Mouse (Mus musculus): ENCODE measurements at regions not wholly inside any gene's neighbourhood (a gene's known extent, or its start where the extent isn't known, plus 50 kb on each side); places are given as distances from the start of the nearest gene placed in this dataset.
"Not testable (repeated sequence)": the region's sequence is repeated elsewhere in the genome, so short reads cannot be mapped to it uniquely, and the experiment has no call there.

DNA sequence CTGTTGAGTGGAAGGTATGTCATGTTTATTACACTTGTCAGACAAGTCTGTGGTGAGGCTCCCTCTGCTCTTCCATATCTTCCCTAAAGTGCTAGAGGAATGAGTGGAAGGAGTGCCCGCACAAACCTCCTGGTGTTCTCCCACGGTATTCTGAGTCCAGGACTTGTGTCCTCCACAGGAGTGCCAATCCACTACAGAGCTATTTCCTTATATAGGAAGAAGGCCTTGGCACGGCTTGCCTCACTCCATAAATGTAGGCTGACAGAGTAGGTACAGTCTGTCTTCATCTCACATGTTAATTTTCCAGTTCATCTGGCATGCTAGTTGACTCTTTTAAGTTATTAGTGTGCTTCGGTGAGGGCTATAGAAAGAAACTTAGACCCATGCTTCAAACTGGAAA is 123.4 kb upstream of the Arhgap20 start:
- H3K36me3 ChIP-seq (replicated peaks): no peaks in the 10 kb centered on the region
- no peak for ATAC-seq (ENCODE audit: low FRiP score)
- H3K27me3 ChIP-seq: no peaks in the 10 kb centered on the region
- H3K4me1 ChIP-seq: no peaks in the 10 kb centered on the region
- no peak overlapping the region for H3K9ac ChIP-seq
- H3K27ac ChIP-seq: no peak overlapping the region
- H3K9me3 ChIP-seq: no peaks in the 10 kb centered on the region
- H3K4me2 ChIP-seq: no peak overlapping the region
- no peak overlapping the region for H3K4me3 ChIP-seq (replicated peaks)
- 84% methylated on average over 4 of the region's 4 CpGs for WGBS

- Histone ChIP-seq H3K4me3 (replicated peaks) (no peak overlapping the region), H3K4me2 (no peak overlapping the region), H3K4me1 (no peaks in the 10 kb centered on the region), H3K9me3 (no peaks in the 10 kb centered on the region), H3K27ac (no peak overlapping the region), H3K9ac (no peak overlapping the region), H3K27me3 (0 out of 2 replicates have a peak, but pooled peaks cover 4% of the 10 kb centered on the region), H3K36me3 (replicated peaks) (no peaks in the 10 kb centered on the region)
- ATAC-seq (ENCODE audit: low FRiP score): no peak
- 71% methylated on average over 1 of the region's 1 CpGs for WGBS
Measured at GRCm38 (mm10) chr9:51645426-51645825, 119.7 kb upstream of the Arhgap20 start.

GRCm38 (mm10) chr9:51653376-51654292 is 111.5 kb upstream of the Arhgap20 start:
- Histone ChIP-seq H3K9ac (no peak overlapping the region), H3K27me3 (0 out of 2 replicates have a peak, but pooled peaks cover 4% of the 10 kb centered on the region), H3K4me1 (no peaks in the 10 kb centered on the region), H3K36me3 (replicated peaks) (no peaks in the 10 kb centered on the region), H3K4me3 (replicated peaks) (no peak overlapping the region), H3K4me2 (no peak overlapping the region), H3K9me3 (no peaks in the 10 kb centered on the region), H3K27ac (no peak overlapping the region)
- ATAC-seq (ENCODE audit: low FRiP score): peak; percentile 33; the same call in 1 of the 2 replicates
- 68% methylated on average over 4 of the region's 4 CpGs for WGBS

DNA sequence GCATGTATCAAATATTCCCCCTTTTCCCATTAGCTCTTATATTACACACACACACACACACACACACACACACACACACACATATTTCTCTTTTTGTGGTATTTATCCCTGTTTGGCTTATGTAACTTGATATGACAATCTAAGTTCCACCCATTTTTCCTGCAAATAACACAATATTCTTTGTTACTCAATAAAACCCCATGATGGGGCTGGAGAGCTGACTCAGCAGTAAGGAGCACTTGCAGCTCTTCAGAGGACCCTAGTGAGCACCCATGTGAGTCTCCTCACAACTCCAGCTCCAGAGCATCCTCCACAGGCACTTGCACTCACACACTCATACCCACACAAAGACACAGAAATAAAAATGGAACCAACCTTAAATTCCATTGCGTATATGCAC is 110.5 kb upstream of the Arhgap20 start:
- Histone ChIP-seq H3K27ac (no peak overlapping the region), H3K4me3 (replicated peaks) (no peak overlapping the region), H3K36me3 (replicated peaks) (no peaks in the 10 kb centered on the region), H3K4me2 (no peak overlapping the region), H3K4me1 (no peaks in the 10 kb centered on the region), H3K9me3 (no peaks in the 10 kb centered on the region), H3K9ac (no peak overlapping the region), H3K27me3 (0 out of 2 replicates have a peak, but pooled peaks cover 2% of the 10 kb centered on the region)
- WGBS: 91% methylated on average over 1 of the region's 1 CpGs
- no peak for ATAC-seq (ENCODE audit: low FRiP score)

- Histone ChIP-seq H3K4me1 (no peaks in the 10 kb centered on the region), H3K9ac (no peak overlapping the region), H3K27me3 (no peaks in the 10 kb centered on the region), H3K27ac (no peak overlapping the region), H3K36me3 (replicated peaks) (no peaks in the 10 kb centered on the region), H3K9me3 (no peaks in the 10 kb centered on the region), H3K4me2 (no peak overlapping the region), H3K4me3 (replicated peaks) (no peak overlapping the region)
- WGBS: 78% methylated on average over 1 of the region's 1 CpGs
- ATAC-seq (ENCODE audit: low FRiP score): no peak
Measured at GRCm38 (mm10) chr9:51657796-51658195, 107.3 kb upstream of the Arhgap20 start.

- WGBS: 86% methylated on average over 7 of the region's 7 CpGs
- Histone ChIP-seq H3K27ac (no peak overlapping the region), H3K9me3 (no peaks in the 10 kb centered on the region), H3K36me3 (replicated peaks) (no peaks in the 10 kb centered on the region), H3K4me2 (no peak overlapping the region), H3K9ac (no peak overlapping the region), H3K4me1 (no peaks in the 10 kb centered on the region), H3K4me3 (replicated peaks) (no peak overlapping the region), H3K27me3 (no peaks in the 10 kb centered on the region)
- no peak for ATAC-seq (ENCODE audit: low FRiP score)
Measured at GRCm38 (mm10) chr9:51660908-51661874, 103.9 kb upstream of the Arhgap20 start.

DNA sequence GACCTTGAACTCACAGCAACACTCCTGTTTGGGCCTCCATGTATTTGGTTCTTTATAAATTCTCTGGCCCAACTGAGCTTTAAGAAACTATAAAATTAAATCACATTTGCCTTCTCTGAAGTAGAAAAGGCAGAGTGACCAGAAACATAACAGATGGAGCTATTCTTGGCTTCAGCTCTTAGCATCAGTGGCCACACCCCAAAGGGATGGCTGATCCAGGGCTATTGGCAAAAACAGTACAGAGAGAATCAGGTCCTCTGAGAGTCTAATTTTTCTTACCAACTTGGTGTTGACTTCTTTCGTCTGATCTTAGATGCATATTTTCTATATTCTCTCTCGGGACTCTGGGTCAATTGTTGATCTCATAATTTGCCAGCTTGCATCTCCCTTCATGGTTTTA is 103.2 kb upstream of the Arhgap20 start:
- Histone ChIP-seq H3K4me2 (no peak overlapping the region), H3K4me1 (no peaks in the 10 kb centered on the region), H3K9me3 (no peaks in the 10 kb centered on the region), H3K27me3 (no peaks in the 10 kb centered on the region), H3K9ac (no peak overlapping the region), H3K4me3 (replicated peaks) (no peak overlapping the region), H3K27ac (no peak overlapping the region), H3K36me3 (replicated peaks) (no peaks in the 10 kb centered on the region)
- no peak for ATAC-seq (ENCODE audit: low FRiP score)
- 88% methylated on average over 2 of the region's 2 CpGs for WGBS

DNA sequence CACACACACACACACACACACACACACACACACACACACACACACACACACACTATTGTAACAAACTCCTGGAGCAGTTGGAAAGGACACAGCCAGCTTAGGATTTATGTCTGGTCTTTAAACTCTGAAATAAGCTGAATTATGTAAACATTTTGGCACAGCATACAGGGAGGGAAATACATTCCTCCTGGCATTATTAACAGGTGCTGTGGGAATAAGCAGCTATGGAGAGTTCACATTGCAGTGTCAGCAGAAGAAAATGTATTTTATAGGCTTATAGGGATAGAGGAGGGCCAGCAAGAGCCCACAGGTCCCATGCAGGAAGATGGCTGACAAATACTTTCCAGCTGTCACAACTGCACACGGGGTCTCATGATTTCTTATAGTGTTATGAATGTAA is 100.8 kb upstream of the Arhgap20 start:
- no peak for ATAC-seq (ENCODE audit: low FRiP score)
- WGBS: 70% methylated on average over 1 of the region's 1 CpGs
- Histone ChIP-seq H3K27me3 (no peaks in the 10 kb centered on the region), H3K27ac (no peak overlapping the region), H3K4me1 (no peaks in the 10 kb centered on the region), H3K9me3 (no peaks in the 10 kb centered on the region), H3K4me2 (no peak overlapping the region), H3K4me3 (replicated peaks) (no peak overlapping the region), H3K36me3 (replicated peaks) (no peaks in the 10 kb centered on the region), H3K9ac (no peak overlapping the region)

DNA sequence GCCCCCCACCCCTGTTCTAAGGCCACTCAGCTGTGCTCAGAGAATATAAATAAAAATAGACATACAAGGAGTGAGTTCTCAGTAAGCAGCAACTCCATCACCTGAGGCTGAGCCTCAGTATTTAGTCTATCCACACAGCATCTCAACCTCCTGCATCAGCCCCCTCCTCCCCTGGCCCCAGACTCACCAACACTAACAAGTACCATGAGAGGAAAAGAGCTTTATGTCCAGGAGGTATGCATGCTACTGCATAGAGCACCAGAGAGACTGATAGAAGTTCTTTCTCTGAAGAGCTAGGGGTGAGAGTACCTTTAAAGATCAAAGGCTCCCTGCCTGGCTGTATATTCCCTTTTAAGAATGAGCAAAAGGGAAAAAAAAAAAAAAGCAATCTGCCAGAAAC is 100.3 kb upstream of the Arhgap20 start:
- H3K4me2 ChIP-seq: no peak overlapping the region
- H3K9me3 ChIP-seq: no peaks in the 10 kb centered on the region
- ATAC-seq (ENCODE audit: low FRiP score): no peak
- H3K27me3 ChIP-seq: no peaks in the 10 kb centered on the region
- H3K9ac ChIP-seq: no peak overlapping the region
- no peaks in the 10 kb centered on the region for H3K36me3 ChIP-seq (replicated peaks)
- no peak overlapping the region for H3K4me3 ChIP-seq (replicated peaks)
- no peak overlapping the region for H3K27ac ChIP-seq
- H3K4me1 ChIP-seq: no peaks in the 10 kb centered on the region

DNA sequence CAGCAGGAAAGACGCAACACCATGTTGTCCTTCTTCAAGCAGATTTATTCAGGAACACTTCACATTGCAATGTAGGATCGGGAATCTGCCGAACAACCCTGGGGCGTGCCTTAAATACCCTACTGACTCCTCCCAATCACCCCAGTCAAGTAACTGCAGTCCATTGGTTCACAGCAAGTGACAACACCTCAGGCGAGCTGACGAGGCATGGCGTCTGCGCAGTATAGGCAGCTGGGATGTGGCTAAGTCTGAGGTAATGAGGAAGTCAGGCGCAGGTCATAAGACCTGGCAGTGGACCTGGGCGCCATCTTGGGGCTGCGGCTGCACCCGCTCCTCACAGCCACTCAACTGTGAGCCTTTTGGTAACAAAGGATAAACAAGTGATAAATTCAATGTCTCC is 96.2 kb upstream of the Arhgap20 start:
- ATAC-seq (ENCODE audit: low FRiP score): not testable (repeated sequence)
- WGBS: 93% methylated on average over 12 of the region's 12 CpGs

GRCm38 (mm10) chr9:51670531-51670930 is 94.6 kb upstream of the Arhgap20 start:
- WGBS: 89% methylated on average over 2 of the region's 2 CpGs
- Histone ChIP-seq H3K27me3 (no peaks in the 10 kb centered on the region), H3K4me2 (no peak overlapping the region)

More for the DNA sequence above, 96.2 kb upstream of the Arhgap20 start:
- not testable (repeated sequence) for H3K9me3 ChIP-seq; H3K4me2 ChIP-seq; H3K27ac ChIP-seq; H3K36me3 ChIP-seq (replicated peaks); H3K9ac ChIP-seq; H3K4me3 ChIP-seq (replicated peaks); H3K4me1 ChIP-seq; H3K27me3 ChIP-seq

DNA sequence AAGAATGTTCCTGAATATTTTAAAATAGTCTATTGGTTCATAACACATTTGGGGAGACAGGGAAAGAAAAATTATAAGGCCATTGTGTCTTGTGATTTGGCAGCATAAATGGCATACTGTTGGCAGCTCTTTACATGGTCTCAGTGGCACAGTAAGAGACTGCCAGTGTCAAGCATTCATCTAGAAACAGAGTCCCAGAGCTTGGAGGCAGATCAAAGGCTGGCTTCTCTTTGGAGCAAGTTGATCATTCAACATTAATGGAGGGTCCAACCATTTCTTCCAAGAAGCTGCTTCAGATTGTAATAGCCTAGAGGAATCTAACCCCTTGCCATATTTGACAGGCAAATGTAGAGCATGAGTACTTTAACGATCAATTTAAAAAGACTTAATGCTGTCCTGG is 78.6 kb upstream of the Arhgap20 start:
- Histone ChIP-seq H3K27me3 (no peaks in the 10 kb centered on the region), H3K36me3 (replicated peaks) (no peaks in the 10 kb centered on the region), H3K9ac (no peak overlapping the region), H3K4me3 (replicated peaks) (no peak overlapping the region), H3K27ac (no peak overlapping the region), H3K4me2 (no peak overlapping the region), H3K4me1 (no peaks in the 10 kb centered on the region), H3K9me3 (no peaks in the 10 kb centered on the region)
- no peak for ATAC-seq (ENCODE audit: low FRiP score)
- WGBS: 88% methylated on average over 1 of the region's 1 CpGs

More at GRCm38 (mm10) chr9:51670531-51670930, 94.6 kb upstream of the Arhgap20 start:
- Histone ChIP-seq H3K9ac (no peak overlapping the region), H3K9me3 (no peaks in the 10 kb centered on the region), H3K4me1 (no peaks in the 10 kb centered on the region), H3K36me3 (replicated peaks) (no peaks in the 10 kb centered on the region), H3K27ac (no peak overlapping the region), H3K4me3 (replicated peaks) (no peak overlapping the region)
- no peak for ATAC-seq (ENCODE audit: low FRiP score)
